Mouse (Mus musculus) intestine, embryonic 14.5 days (tissue): ENCODE measurements at regions not wholly inside any gene's neighbourhood (a gene's known extent, or its start where the extent isn't known, plus 50 kb on each side); places are given as distances from the start of the nearest gene placed in this dataset.

Experiments
- ATAC-seq: fragments of 200-750 bp; cut with Nextera tagmentation; replicated peaks from 2 replicates; pipeline ENCODE4 v1.8.0; 2017; ENCODE audit warnings: low read depth, moderate number of reproducible peaks, moderate TSS enrichment, moderate library complexity; ENCODE audit not compliant: low FRiP score, low TSS enrichment
- DNase-seq: peaks from one replicate; pipeline ENCODE4 v3.0.0-alpha.2; 2018; ENCODE audit warnings: low spot score
- H3K27ac ChIP-seq: fragments of 300-500 bp; sonication (generic); 2 replicates; pipeline ENCODE4 v1.5.1; 2014; ENCODE audit warnings: low read depth, mild to moderate bottlenecking, control low read depth
- H3K27me3 ChIP-seq: fragments of 300-500 bp; sonication (generic); replicated peaks from 2 replicates; pipeline ENCODE4 v1.6.1; 2014; ENCODE audit warnings: low read length, control low read depth; ENCODE audit not compliant: control insufficient read depth, insufficient read depth
- H3K36me3 ChIP-seq: fragments of 300-500 bp; sonication (generic); 2 replicates; pipeline ENCODE4 v1.6.1; 2014; ENCODE audit warnings: low read length, control low read depth; ENCODE audit not compliant: control insufficient read depth, insufficient read depth
- H3K4me1 ChIP-seq: fragments of 300-500 bp; sonication (generic); replicated peaks from 2 replicates; pipeline ENCODE4 v1.6.1; 2014; ENCODE audit warnings: low read length, control low read depth, mixed read lengths; ENCODE audit not compliant: control insufficient read depth, insufficient read depth
- H3K4me2 ChIP-seq: fragments of 300-500 bp; sonication (generic); 2 replicates; pipeline ENCODE4 v1.6.1; 2014; ENCODE audit warnings: low read length
- H3K4me3 ChIP-seq: fragments of 300-500 bp; sonication (generic); 2 replicates; pipeline ENCODE4 v1.5.1; 2014; ENCODE audit warnings: low read depth, low read length, control low read depth, mixed read lengths
- H3K9ac ChIP-seq: fragments of 300-500 bp; sonication (generic); 2 replicates; pipeline ENCODE4 v1.6.1; 2014; ENCODE audit warnings: mild to moderate bottlenecking, low read length
- H3K9me3 ChIP-seq: fragments of 300-500 bp; sonication (generic); 2 replicates; pipeline ENCODE4 v1.6.1; 2016; ENCODE audit warnings: low read length, control low read depth; ENCODE audit not compliant: control insufficient read depth
- WGBS: fragments of 180-500 bp; shearing (Covaris S2); extraction: QIAGEN DNeasy Blood & Tissue Kit; methylation state at CpG from one replicate; pipeline ENCODE4 v1.1.7; 2014; 5-methylcytosine and 5-hydroxymethylcytosine counted together

DNA sequence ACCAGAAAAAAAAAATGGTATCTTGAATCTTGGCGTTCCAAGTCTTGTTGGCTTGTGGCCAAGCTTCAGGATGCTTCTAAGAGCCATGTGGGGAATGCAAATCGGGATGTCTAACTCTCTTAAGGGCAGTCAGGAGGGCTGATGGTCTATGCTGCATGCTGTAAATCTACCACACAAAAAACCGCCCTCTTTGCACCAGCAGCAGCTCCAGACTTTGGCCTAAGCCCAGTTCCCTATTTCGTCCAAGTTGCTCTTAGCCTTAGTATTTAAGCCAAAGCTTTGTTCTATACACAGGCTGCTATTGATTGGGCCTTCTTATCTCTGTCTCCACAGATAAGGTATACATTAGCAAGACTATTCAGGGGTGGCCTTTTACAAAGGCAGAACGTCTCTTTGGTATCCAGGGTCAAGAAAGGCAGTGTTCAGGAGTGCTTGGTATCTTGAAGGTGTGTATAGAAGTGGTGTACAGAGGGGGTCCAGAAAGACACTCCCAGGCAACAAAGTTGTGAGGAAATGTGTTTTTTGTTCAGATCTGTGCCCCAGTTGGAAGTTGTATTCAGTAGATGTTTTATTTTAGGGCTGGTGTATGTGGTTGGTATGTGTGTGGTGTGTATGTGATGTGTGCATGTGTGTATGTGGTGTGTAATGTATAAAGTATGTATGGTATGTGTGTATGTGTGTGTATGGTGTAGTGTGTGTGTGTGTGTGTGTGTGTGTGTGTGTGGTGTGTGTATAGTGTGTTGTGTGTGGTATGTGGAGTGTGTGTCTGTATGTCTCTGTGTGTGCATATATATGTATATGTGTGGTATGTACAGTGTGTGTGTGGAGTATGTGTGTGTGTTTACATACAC is 146.9 kb upstream of the Pik3r1 start:
- Histone ChIP-seq H3K36me3 (no peaks in the 10 kb centered on the region), H3K27ac (peak overlapping the region; percentile 62; the same call in 1 of the 2 replicates), H3K9ac (no peak overlapping the region), H3K4me2 (no peak overlapping the region), H3K4me1 (0 out of 2 replicates have a peak, but pooled peaks cover 14% of the 10 kb centered on the region), H3K9me3 (no peaks in the 10 kb centered on the region), H3K4me3 (no peak overlapping the region), H3K27me3 (no peaks in the 10 kb centered on the region)
- DNase-seq (peak; percentile 61), ATAC-seq (peak; percentile 75)
- 21% methylated on average over 5 of the region's 5 CpGs for WGBS

DNA sequence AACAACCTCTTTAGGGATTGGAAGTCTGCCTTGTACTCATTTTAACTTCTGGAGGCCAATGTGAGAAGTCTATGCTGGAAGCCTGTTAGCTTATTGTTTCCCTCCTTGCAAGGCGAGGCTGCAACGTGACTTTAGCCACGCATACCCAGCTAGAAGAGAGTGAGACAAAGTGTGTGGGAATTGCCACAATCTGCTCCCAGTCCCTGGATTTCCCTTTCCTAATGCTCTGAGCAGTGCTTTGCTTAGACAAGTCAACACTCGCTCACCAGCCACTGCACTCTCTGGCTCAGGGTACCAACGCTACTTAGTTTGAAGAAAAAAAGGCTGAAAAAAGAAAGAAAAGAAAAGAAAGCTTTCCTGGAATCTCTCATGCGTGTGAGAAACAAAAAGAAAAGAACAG is 147.5 kb upstream of the Pik3r1 start:
- Histone ChIP-seq H3K4me3 (no peak overlapping the region), H3K27me3 (no peaks in the 10 kb centered on the region), H3K4me1 (0 out of 2 replicates have a peak, but pooled peaks cover 14% of the 10 kb centered on the region), H3K4me2 (no peak overlapping the region), H3K36me3 (no peaks in the 10 kb centered on the region), H3K9ac (no peak overlapping the region), H3K27ac (peak overlapping the region; percentile 7; the same call in 1 of the 2 replicates), H3K9me3 (no peaks in the 10 kb centered on the region)
- 67% methylated on average over 6 of the region's 6 CpGs for WGBS
- peak; percentile 51 for DNase-seq
- ATAC-seq, result no peak

DNA sequence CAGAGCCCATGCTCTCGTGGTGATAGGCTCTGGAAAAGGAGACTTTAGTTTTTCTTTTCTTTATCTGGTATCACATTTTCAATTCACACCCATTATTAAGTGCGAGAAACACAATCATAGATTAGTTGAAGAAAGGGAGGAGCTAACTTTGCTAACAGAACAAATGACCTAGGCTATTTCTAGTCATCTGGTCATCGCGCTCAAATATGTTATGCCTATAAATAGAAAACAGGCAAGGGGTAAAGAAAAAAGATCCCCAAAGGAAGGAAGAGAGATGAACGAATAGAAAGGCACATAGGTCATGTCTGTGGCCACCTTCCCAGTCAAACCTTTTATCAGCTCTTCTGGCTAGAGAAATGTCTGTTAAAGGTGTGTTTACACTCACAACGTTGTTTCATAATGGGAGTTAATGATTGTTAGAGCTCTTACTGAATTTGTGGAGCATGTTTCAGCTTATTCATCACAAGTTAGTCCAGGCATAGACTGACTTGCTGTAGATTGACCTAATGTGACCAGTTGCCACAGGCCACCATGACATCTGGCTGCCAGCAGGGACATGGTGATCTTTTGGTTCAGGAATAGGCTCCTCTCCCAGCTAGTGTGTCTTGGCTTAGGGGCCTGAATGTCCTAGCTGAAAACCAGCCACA is 148.1 kb upstream of the Pik3r1 start:
- no peak overlapping the region for H3K4me2 ChIP-seq
- peak overlapping the region; percentile 7; the same call in 1 of the 2 replicates for H3K27ac ChIP-seq
- 67% methylated on average over 6 of the region's 6 CpGs for WGBS
- H3K4me3 ChIP-seq, result no peak overlapping the region
- H3K36me3 ChIP-seq, result no peaks in the 10 kb centered on the region
- no peak overlapping the region for H3K9ac ChIP-seq
- peak; percentile 55 for DNase-seq
- no peaks in the 10 kb centered on the region for H3K27me3 ChIP-seq
- H3K9me3 ChIP-seq, result no peaks in the 10 kb centered on the region
- 0 out of 2 replicates have a peak, but pooled peaks cover 14% of the 10 kb centered on the region for H3K4me1 ChIP-seq
- ATAC-seq, result no peak

DNA sequence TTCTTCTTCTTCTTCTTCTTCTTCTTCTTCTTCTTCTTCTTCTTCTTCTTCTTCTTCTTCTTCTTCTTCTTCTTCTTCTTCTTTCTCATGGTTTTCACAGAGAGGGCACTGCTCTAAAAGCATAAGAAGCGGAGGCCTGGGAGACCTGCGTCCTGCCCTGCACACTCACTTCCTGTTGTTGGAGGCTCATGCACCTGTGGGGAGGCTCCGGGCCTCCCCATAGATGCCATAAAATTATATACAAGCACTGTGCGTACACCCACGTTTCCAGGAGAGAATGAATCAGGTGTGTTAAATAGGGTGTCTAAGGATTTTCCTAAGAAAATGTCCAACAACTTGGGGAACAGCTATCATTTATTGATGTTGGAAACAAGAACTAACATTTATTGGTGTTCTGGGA is 148.9 kb upstream of the Pik3r1 start:
- Histone ChIP-seq H3K4me2 (no peak overlapping the region), H3K4me3 (no peak overlapping the region), H3K4me1 (0 out of 2 replicates have a peak, but pooled peaks cover 14% of the 10 kb centered on the region), H3K9ac (no peak overlapping the region), H3K9me3 (no peaks in the 10 kb centered on the region), H3K27ac (no peak overlapping the region), H3K27me3 (no peaks in the 10 kb centered on the region), H3K36me3 (no peaks in the 10 kb centered on the region)
- peak; percentile 44 for DNase-seq
- no peak for ATAC-seq
- WGBS, result 87% methylated on average over 5 of the region's 5 CpGs

DNA sequence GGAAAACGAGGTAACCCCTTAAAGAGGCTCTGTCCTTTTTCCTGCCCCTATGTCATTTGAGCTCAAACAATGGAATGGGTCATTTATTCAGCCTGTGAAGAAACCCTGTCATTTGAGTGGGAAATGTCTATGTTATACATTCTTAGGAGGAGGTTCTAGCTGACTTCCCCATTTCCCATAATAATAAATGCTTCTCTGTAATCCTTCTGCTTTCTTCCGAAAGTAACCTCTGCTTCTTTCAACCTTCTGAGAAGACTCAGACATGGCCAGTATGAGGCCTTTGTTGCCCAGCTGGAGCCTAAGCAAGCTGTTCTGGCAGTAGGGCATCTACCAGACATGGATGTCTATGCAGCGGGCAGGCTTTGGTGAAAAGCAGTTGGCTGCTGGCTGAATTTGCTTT is 150.2 kb upstream of the Pik3r1 start:
- no peak for ATAC-seq
- WGBS, result 81% methylated on average over 3 of the region's 3 CpGs

DNA sequence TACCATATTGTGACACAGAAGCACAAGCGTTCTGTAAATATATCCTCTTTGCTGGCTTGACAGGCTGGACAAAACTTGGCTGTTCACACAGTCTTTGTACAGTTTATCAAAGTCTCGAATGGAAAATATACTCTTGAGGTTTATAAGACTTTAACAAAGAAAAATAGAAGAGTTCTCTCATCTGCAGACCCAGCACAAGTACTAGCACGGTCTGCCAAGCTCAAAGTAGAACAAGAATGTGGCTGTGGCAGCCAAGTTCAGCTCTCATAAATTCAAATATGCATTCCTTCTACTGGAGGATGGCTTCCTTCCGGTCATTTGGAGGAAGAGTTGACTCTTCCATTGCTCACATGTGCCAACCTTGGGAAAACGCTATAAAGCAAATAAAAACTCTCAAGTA is 151.2 kb upstream of the Pik3r1 start:
- H3K27ac ChIP-seq, result no peak overlapping the region
- WGBS, result 58% methylated on average over 5 of the region's 5 CpGs
- H3K9ac ChIP-seq, result no peak overlapping the region
- ATAC-seq (no peak), DNase-seq (no peak)
- no peaks in the 10 kb centered on the region for H3K27me3 ChIP-seq
- H3K9me3 ChIP-seq, result no peaks in the 10 kb centered on the region
- H3K4me3 ChIP-seq, result no peak overlapping the region
- no peaks in the 10 kb centered on the region for H3K36me3 ChIP-seq
- H3K4me1 ChIP-seq, result 0 out of 2 replicates have a peak, but pooled peaks cover 9% of the 10 kb centered on the region
- H3K4me2 ChIP-seq, result no peak overlapping the region

More for the DNA sequence above, 150.2 kb upstream of the Pik3r1 start:
- Histone ChIP-seq H3K36me3 (no peaks in the 10 kb centered on the region), H3K9me3 (no peaks in the 10 kb centered on the region), H3K27me3 (no peaks in the 10 kb centered on the region), H3K27ac (no peak overlapping the region), H3K4me3 (no peak overlapping the region), H3K4me1 (0 out of 2 replicates have a peak, but pooled peaks cover 14% of the 10 kb centered on the region), H3K4me2 (no peak overlapping the region), H3K9ac (no peak overlapping the region)
- no peak for DNase-seq

DNA sequence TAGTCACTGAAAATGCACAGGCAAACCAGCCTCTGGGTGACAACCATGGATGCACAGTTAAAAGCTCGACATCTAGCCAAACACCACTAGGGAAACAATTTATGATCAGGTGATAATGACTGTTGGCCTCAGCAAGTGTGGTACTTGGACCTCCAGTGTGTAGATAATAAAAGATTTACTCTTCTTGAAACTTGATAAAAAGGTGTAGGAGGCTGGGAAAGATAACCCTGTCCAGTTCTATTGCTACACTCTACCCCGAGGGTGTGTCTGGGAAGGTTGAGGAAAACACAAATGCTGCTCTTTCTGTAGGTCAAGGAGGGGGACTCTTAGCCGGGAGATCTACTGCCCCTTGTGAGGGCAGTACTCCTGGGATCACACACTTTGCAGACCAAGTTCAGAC is 152.4 kb upstream of the Pik3r1 start:
- Histone ChIP-seq H3K4me2 (no peak overlapping the region), H3K9ac (no peak overlapping the region), H3K4me1 (0 out of 2 replicates have a peak, but pooled peaks cover 6% of the 10 kb centered on the region), H3K9me3 (no peaks in the 10 kb centered on the region), H3K27me3 (no peaks in the 10 kb centered on the region), H3K36me3 (no peaks in the 10 kb centered on the region), H3K27ac (no peak overlapping the region), H3K4me3 (no peak overlapping the region)
- ATAC-seq (no peak), DNase-seq (no peak)
- WGBS, result 63% methylated on average over 3 of the region's 3 CpGs

DNA sequence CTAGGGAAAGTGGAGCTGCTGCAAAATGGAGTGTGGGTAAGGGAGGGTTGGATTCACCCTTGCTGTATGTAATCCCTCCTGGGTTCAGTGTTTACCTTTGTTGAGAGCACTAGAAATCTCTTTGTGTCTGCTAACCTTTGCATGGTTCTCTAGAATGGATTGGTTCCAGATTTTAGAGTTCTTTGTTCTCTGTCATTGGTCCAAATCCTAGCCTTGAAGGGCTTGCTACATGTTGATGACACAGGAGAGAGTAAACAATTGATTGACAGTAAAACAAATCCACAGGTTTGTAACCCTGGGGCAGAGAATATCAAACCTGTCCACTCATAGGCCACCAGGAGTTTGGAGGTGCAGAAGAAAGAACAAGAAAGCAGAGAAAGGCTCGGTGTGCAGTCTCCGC is 156.6 kb upstream of the Pik3r1 start:
- no peaks in the 10 kb centered on the region for H3K9me3 ChIP-seq
- 91% methylated on average over 2 of the region's 2 CpGs for WGBS
- DNase-seq (peak; percentile 10), ATAC-seq (no peak)
- no peaks in the 10 kb centered on the region for H3K4me1 ChIP-seq
- H3K27me3 ChIP-seq, result no peaks in the 10 kb centered on the region
- H3K4me3 ChIP-seq, result no peak overlapping the region
- no peak overlapping the region for H3K9ac ChIP-seq
- no peak overlapping the region for H3K4me2 ChIP-seq
- no peak overlapping the region for H3K27ac ChIP-seq
- no peaks in the 10 kb centered on the region for H3K36me3 ChIP-seq
